13 mouse cellular contexts compared by ENCODE assay signal in genomic region chr13:43567141-43567891, GRCm38 (mm10). TPM values are rescaled to one million over a fixed set of nuclear protein-coding genes. Genes with fewer than 3 reads are reported as not detected.
A peak's percentile ranks its signal among the peaks of the same experiment; 100 is the strongest.
DNase-seq lines count a peak whose midpoint lies in the region; ATAC-seq lines count a peak whose summit lies in the region.
"Had no signal": no experiment of that assay in that cellular context is flagged by ENCODE, and none has a peak within 500 bp of the region (broad histone marks: within the 10 kb centered on the region; RNA-seq: fewer than 3 reads in every experiment).

No protein-coding gene starts in this region.

- H3K4me2 ChIP-seq in heart, embryonic 12.5 days: no peak overlapping the region
- no peak overlapping the region; the same call in 1 of the 2 replicates for H3K4me2 ChIP-seq in lung, embryonic 15.5 days
- no peak overlapping the region for H3K4me2 ChIP-seq in embryonic facial prominence, embryonic 13.5 days
- H3K4me2 ChIP-seq: heart, embryonic 13.5 days; limb, embryonic 12.5 days had no signal

- 74% methylated on average over 25 of the region's 25 CpGs for WGBS in heart, embryonic 12.5 days
- 65% methylated on average over 23 of the region's 25 CpGs for WGBS in lung, embryonic 15.5 days
- 68% methylated on average over 25 of the region's 25 CpGs for WGBS in embryonic facial prominence, embryonic 13.5 days
- 71% methylated on average over 25 of the region's 25 CpGs for WGBS in limb, embryonic 10.5 days

- H3K4me3 ChIP-seq in heart, embryonic 12.5 days: no peak overlapping the region
- H3K4me3 ChIP-seq in lung, embryonic 15.5 days: no peak overlapping the region
- no peak overlapping the region for H3K4me3 ChIP-seq in embryonic facial prominence, embryonic 13.5 days
- no peak overlapping the region for H3K4me3 ChIP-seq in limb, embryonic 10.5 days
- H3K4me3 ChIP-seq: heart, embryonic 13.5 days; limb, embryonic 12.5 days; megakaryocyte, embryonic 14.5 days had no signal

- no peaks in the 10 kb centered on the region for H3K36me3 ChIP-seq in heart, embryonic 12.5 days
- no peaks in the 10 kb centered on the region for H3K36me3 ChIP-seq in lung, embryonic 15.5 days
- no peaks in the 10 kb centered on the region for H3K36me3 ChIP-seq in embryonic facial prominence, embryonic 13.5 days
- H3K36me3 ChIP-seq in limb, embryonic 10.5 days: no peaks in the 10 kb centered on the region
- H3K36me3 ChIP-seq: heart, embryonic 13.5 days; limb, embryonic 12.5 days had no signal

- peak; percentile 91 for DNase-seq in heart, adult 11 months
- no peak for DNase-seq in lung, postnatal 25 days (ENCODE audit: low spot score)
- DNase-seq in limb, embryonic 10.5 days (ENCODE audit: low spot score): peak; percentile 45
- DNase-seq in ovary, adult 18-20 months (ENCODE audit: low spot score): no peak
- DNase-seq in urinary bladder, postnatal 25 days (ENCODE audit: low spot score): no peak
- DNase-seq: kidney, adult 18-20 months had no signal

- H3K9me3 ChIP-seq in heart, embryonic 12.5 days (replicated peaks): peaks cover 12% of the 10 kb centered on the region; the same call in 1 of the 2 replicates
- no peaks in the 10 kb centered on the region for H3K9me3 ChIP-seq in lung, embryonic 15.5 days
- H3K9me3 ChIP-seq in embryonic facial prominence, embryonic 13.5 days: 0 out of 2 replicates have a peak, but pooled peaks cover 6% of the 10 kb centered on the region
- 0 out of 2 replicates have a peak, but pooled peaks cover 5% of the 10 kb centered on the region for H3K9me3 ChIP-seq in limb, embryonic 10.5 days (replicated peaks)

- H3K27me3 ChIP-seq in heart, embryonic 12.5 days (replicated peaks): no peaks in the 10 kb centered on the region
- H3K27me3 ChIP-seq in lung, embryonic 15.5 days: no peaks in the 10 kb centered on the region
- H3K27me3 ChIP-seq in embryonic facial prominence, embryonic 13.5 days: no peaks in the 10 kb centered on the region
- no peaks in the 10 kb centered on the region for H3K27me3 ChIP-seq in limb, embryonic 10.5 days (ENCODE audit: low read depth, poor library complexity, severe bottlenecking)
- H3K27me3 ChIP-seq: heart, embryonic 13.5 days; limb, embryonic 12.5 days; Patski had no signal

- no peak overlapping the region for H3K9ac ChIP-seq in heart, embryonic 12.5 days
- no peak overlapping the region for H3K9ac ChIP-seq in lung, embryonic 15.5 days
- H3K9ac ChIP-seq in embryonic facial prominence, embryonic 13.5 days: no peak overlapping the region
- H3K9ac ChIP-seq: heart, embryonic 13.5 days; limb, embryonic 12.5 days had no signal

- ATAC-seq in heart, embryonic 12.5 days (ENCODE audit: insufficient number of reproducible peaks, low FRiP score): no peak
- no peak for ATAC-seq in lung, embryonic 15.5 days (ENCODE audit: borderline replicate concordance, extremely low read depth, low FRiP score, low TSS enrichment)
- no peak for ATAC-seq in embryonic facial prominence, embryonic 13.5 days (ENCODE audit: insufficient number of reproducible peaks, insufficient read depth, low FRiP score, low TSS enrichment, low read depth)
- ATAC-seq: Patski had no signal

- no peaks in the 10 kb centered on the region for H3K4me1 ChIP-seq in heart, embryonic 12.5 days (replicated peaks)
- 0 out of 2 replicates have a peak, but pooled peaks cover 4% of the 10 kb centered on the region for H3K4me1 ChIP-seq in lung, embryonic 15.5 days
- H3K4me1 ChIP-seq in embryonic facial prominence, embryonic 13.5 days: no peaks in the 10 kb centered on the region
- H3K4me1 ChIP-seq in limb, embryonic 10.5 days: no peaks in the 10 kb centered on the region
- H3K4me1 ChIP-seq: heart, embryonic 13.5 days had no signal

- H3K27ac ChIP-seq in heart, embryonic 12.5 days (ENCODE audit: poor library complexity, severe bottlenecking): no peak overlapping the region
- 0 out of 2 replicates have a peak overlapping the region, but pooled peaks have one; percentile 56 for H3K27ac ChIP-seq in lung, embryonic 15.5 days
- H3K27ac ChIP-seq in embryonic facial prominence, embryonic 13.5 days: 0 out of 2 replicates have a peak overlapping the region, but pooled peaks have one; percentile 33
- no peak overlapping the region for H3K27ac ChIP-seq in limb, embryonic 10.5 days
- H3K27ac ChIP-seq: heart, embryonic 13.5 days; limb, embryonic 12.5 days had no signal

RNA-seq across cellular contexts. Expression of gene Mcur1, which starts 7.3 kb away (rescaled TPM):
- 18.2 and 19.7 TPM in 2 replicates for polyA plus RNA-seq in heart, embryonic 12.5 days (2016; fragmentation: Nextera tagmentation; extraction: Ambion mirVana)
- polyA plus RNA-seq in lung, embryonic 15.5 days (2015; fragmentation: Nextera tagmentation; extraction: Ambion mirVana): 16.2 and 17.9 TPM in 2 replicates
- polyA plus RNA-seq in embryonic facial prominence, embryonic 13.5 days (2015; fragmentation: Nextera tagmentation; extraction: Ambion mirVana): 13.8 and 16.0 TPM in 2 replicates
- polyA plus RNA-seq in limb, embryonic 10.5 days (2016; fragmentation: Nextera tagmentation; extraction: Ambion mirVana): 10.6 and 12.1 TPM in 2 replicates

RNA-seq across cellular contexts. Expression of gene Rnf182, which starts 48.2 kb away (rescaled TPM):
- 1.7 and 2.7 TPM in 2 replicates for polyA plus RNA-seq in heart, embryonic 12.5 days (2016; fragmentation: Nextera tagmentation; extraction: Ambion mirVana)
- 3.4 and 4.7 TPM in 2 replicates for polyA plus RNA-seq in lung, embryonic 15.5 days (2015; fragmentation: Nextera tagmentation; extraction: Ambion mirVana)
- polyA plus RNA-seq in embryonic facial prominence, embryonic 13.5 days (2015; fragmentation: Nextera tagmentation; extraction: Ambion mirVana): 10.7 and 13.4 TPM in 2 replicates
- 3.2 and 5.5 TPM in 2 replicates for polyA plus RNA-seq in limb, embryonic 10.5 days (2016; fragmentation: Nextera tagmentation; extraction: Ambion mirVana)

Comparison
In these comparisons a context has a peak if more than half of its experiments do, and no peak if none do; other contexts are left out.
1. DNase-seq: peak in heart, adult 11 months (single experiment) and limb, embryonic 10.5 days (single experiment); none in lung, postnatal 25 days (single experiment), ovary, adult 18-20 months (single experiment) and urinary bladder, postnatal 25 days (single experiment).
2. H3K27ac ChIP-seq: peak in lung, embryonic 15.5 days (single experiment) and embryonic facial prominence, embryonic 13.5 days (single experiment); none in heart, embryonic 12.5 days (single experiment) and limb, embryonic 10.5 days (single experiment).